Mouse (Mus musculus) midbrain, postnatal 0 days (tissue): ENCODE measurements around the gene Stum. TPM values are rescaled to one million over a fixed set of nuclear protein-coding genes. Genes with fewer than 3 reads are reported as not detected.
A peak's percentile ranks its signal among the peaks of the same experiment; 100 is the strongest.

Source experiments
- ATAC-seq: fragments of 200-750 bp; cut with Nextera tagmentation; 2 replicates; pipeline ENCODE4 v1.8.0; 2017; ENCODE audit warnings: moderate number of reproducible peaks, mild to moderate bottlenecking, moderate TSS enrichment, moderate library complexity; ENCODE audit not compliant: low FRiP score
- DNase-seq: peaks from one replicate; pipeline ENCODE4 v3.0.0-alpha.2; 2015; ENCODE audit warnings: low spot score
- H3K27ac ChIP-seq: fragments of 300-500 bp; sonication (generic); 2 replicates; pipeline ENCODE4 v1.5.1; 2014; ENCODE audit warnings: low read depth, mild to moderate bottlenecking, low read length, mixed read lengths
- H3K27me3 ChIP-seq: fragments of 300-500 bp; sonication (generic); 2 replicates; pipeline ENCODE4 v1.6.1; 2014; ENCODE audit warnings: low read length, control low read depth, mixed read lengths; ENCODE audit not compliant: insufficient read depth
- H3K36me3 ChIP-seq: fragments of 300-500 bp; sonication (generic); 2 replicates; pipeline ENCODE4 v1.6.1; 2014; ENCODE audit warnings: low read length, control low read depth, mixed read lengths; ENCODE audit not compliant: insufficient read depth
- H3K4me1 ChIP-seq: fragments of 300-500 bp; sonication (generic); 2 replicates; pipeline ENCODE4 v1.6.1; 2014; ENCODE audit warnings: mild to moderate bottlenecking, control low read depth, antibody characterized with exemption, low read length, mixed read lengths; ENCODE audit not compliant: insufficient read depth
- H3K4me2 ChIP-seq: fragments of 300-500 bp; sonication (generic); 2 replicates; pipeline ENCODE4 v1.6.1; 2014; ENCODE audit warnings: low read depth, mild to moderate bottlenecking, low read length, mixed read lengths; ENCODE audit not compliant: poor library complexity, severe bottlenecking
- H3K4me3 ChIP-seq: fragments of 300-500 bp; sonication (generic); 2 replicates; pipeline ENCODE4 v1.5.1; 2014; ENCODE audit warnings: low read depth, mild to moderate bottlenecking, low read length, moderate library complexity
- H3K9ac ChIP-seq: fragments of 300-500 bp; sonication (generic); replicated peaks from 2 replicates; pipeline ENCODE4 v1.6.1; 2014; ENCODE audit warnings: mild to moderate bottlenecking, low read length, moderate library complexity, mixed read lengths; ENCODE audit not compliant: poor library complexity, severe bottlenecking
- H3K9me3 ChIP-seq: fragments of 300-500 bp; sonication (generic); 2 replicates; pipeline ENCODE4 v1.6.1; 2016; ENCODE audit warnings: low read length, control low read depth
- CTCF ChIP-seq: IDR thresholded peaks from 2 replicates; pipeline ENCODE4 v1.5.1; 2016; ENCODE audit warnings: antibody characterized with exemption, mild to moderate bottlenecking
- WGBS: fragments of 180-500 bp; shearing (Covaris S2); extraction: QIAGEN DNeasy Blood & Tissue Kit; methylation state at CpG from one replicate; pipeline ENCODE4 v1.1.7; 2014; 5-methylcytosine and 5-hydroxymethylcytosine counted together
- polyA plus RNA-seq: library from polyadenylated mRNA; unstranded; fragments of >200 nt; fragmentation: Nextera tagmentation; extraction: Ambion mirVana; gene quantifications from 2 replicates; pipeline ENCODE4 v1.2.1, GENCODE M21; 2015
- total RNA-seq: library from RNA; depleted of rRNA; stranded (reverse); fragments of >200 nt; gene quantifications from 2 replicates; pipeline ENCODE4 v1.2.3, GENCODE M21; 2014

The Stum gene
- total and polyA plus RNA-seq, 2 experiments from 2014 or later = 17.8 to 86.7 TPM

DNA sequence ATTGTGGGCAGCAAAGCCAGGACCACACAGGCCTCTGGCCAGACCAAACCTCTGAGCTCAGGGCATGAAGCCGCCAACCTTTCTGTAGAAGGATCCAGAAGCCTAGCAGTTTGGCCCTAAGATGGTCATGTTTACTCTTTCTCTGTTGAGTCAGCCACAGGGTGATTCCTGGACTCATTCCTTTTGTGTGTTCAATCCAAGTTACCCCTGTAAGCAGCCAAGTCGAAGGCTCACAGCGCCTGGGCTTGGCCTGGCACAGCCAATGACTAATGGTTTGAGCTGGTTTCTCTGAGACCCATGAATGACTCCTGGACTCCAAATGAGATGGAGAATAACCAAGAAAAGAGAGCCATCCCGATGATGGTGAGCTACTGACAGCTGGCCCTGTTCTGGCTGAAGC is 15.3 kb downstream of the Stum start:
- H3K4me1 ChIP-seq = no peaks in the 10 kb centered on the region
- no peaks in the 10 kb centered on the region for H3K27me3 ChIP-seq
- no peak overlapping the region for H3K4me3 ChIP-seq
- no peak for TF ChIP-seq CTCF
- H3K9ac ChIP-seq = no peak overlapping the region
- H3K27ac ChIP-seq = no peak overlapping the region
- H3K4me2 ChIP-seq = no peak overlapping the region
- no peaks in the 10 kb centered on the region for H3K36me3 ChIP-seq
- no peak for ATAC-seq
- no peaks in the 10 kb centered on the region for H3K9me3 ChIP-seq
- 90% methylated on average over 4 of the region's 4 CpGs for WGBS
- DNase-seq = no peak

DNA sequence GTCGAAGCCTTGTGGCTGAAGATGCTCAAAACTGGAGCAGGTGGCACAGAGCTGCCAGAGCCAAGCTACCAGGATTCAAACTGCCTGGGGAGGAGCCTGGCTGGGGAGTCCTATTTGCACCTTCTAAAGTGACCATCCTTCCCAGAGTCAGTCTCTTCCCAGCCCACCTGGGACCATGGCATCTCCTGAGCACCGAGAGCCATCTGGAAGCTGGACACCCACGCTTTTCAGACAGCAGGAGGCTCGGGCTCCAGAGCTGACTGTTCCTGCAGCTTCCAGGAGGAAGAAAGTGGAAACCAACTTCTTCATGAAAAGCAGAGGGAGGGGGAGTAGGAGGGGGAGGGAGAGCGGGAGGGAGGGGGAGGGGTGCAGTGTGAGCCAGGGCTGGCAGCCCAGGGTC is 17.7 kb downstream of the Stum start:
- H3K36me3 ChIP-seq = no peaks in the 10 kb centered on the region
- DNase-seq (no peak), ATAC-seq (no peak)
- no peak overlapping the region for H3K4me3 ChIP-seq
- no peaks in the 10 kb centered on the region for H3K27me3 ChIP-seq
- peaks cover 5% of the 10 kb centered on the region; the same call in 1 of the 2 replicates for H3K4me1 ChIP-seq
- no peak for TF ChIP-seq CTCF
- H3K27ac ChIP-seq = no peak overlapping the region
- H3K4me2 ChIP-seq = no peak overlapping the region
- H3K9ac ChIP-seq = no peak overlapping the region
- no peaks in the 10 kb centered on the region for H3K9me3 ChIP-seq
- WGBS = 82% methylated on average over 4 of the region's 5 CpGs

- no peak overlapping the region for H3K4me3 ChIP-seq
- WGBS = 67% methylated on average over 5 of the region's 5 CpGs
- no peak for TF ChIP-seq CTCF
Observed at GRCm38 (mm10) chr1:180464357-180464756, 18.9 kb downstream of the Stum start.

DNA sequence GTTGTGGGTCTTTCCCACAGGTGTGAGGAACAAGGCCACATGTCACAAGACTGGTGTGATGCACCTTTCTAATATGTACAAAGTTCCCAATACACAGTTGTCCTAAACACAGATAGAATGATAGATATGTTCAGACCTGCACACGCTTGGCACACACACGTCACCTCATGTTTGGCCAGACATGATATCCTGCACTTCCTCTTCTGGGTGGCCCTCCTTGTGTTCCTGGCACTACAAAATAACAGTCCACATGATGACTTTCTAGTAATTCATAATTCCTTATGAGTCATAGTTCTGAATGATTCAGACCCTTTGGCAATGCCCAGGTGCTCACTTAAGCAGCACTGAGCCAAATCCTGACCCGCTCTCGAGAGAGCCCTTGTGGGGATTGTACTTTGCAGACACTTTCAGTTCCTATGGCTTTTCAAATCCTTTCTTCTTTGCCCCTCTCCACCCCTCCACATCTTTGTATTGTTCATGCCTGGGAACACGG is 20.3 kb downstream of the Stum start:
- Histone ChIP-seq H3K9me3 (no peaks in the 10 kb centered on the region), H3K36me3 (no peaks in the 10 kb centered on the region), H3K27me3 (no peaks in the 10 kb centered on the region), H3K9ac (no peak overlapping the region), H3K4me3 (no peak overlapping the region), H3K4me2 (no peak overlapping the region), H3K27ac (no peak overlapping the region), H3K4me1 (peaks cover 5% of the 10 kb centered on the region; the same call in 1 of the 2 replicates)
- no peak for DNase-seq
- 86% methylated on average over 5 of the region's 5 CpGs for WGBS
- no peak for ATAC-seq
- no peak for TF ChIP-seq CTCF

More at GRCm38 (mm10) chr1:180464357-180464756, 18.9 kb downstream of the Stum start:
- no peak overlapping the region for H3K4me2 ChIP-seq
- H3K27ac ChIP-seq = no peak overlapping the region
- H3K4me1 ChIP-seq = peaks cover 5% of the 10 kb centered on the region; the same call in 1 of the 2 replicates
- no peak overlapping the region for H3K9ac ChIP-seq
- ATAC-seq (no peak), DNase-seq (no peak)
- H3K9me3 ChIP-seq = no peaks in the 10 kb centered on the region
- H3K27me3 ChIP-seq = no peaks in the 10 kb centered on the region
- H3K36me3 ChIP-seq = no peaks in the 10 kb centered on the region

GRCm38 (mm10) chr1:180462396-180462795 is 20.9 kb downstream of the Stum start:
- Histone ChIP-seq H3K9ac (no peak overlapping the region), H3K36me3 (no peaks in the 10 kb centered on the region), H3K4me2 (no peak overlapping the region), H3K9me3 (no peaks in the 10 kb centered on the region), H3K4me3 (no peak overlapping the region), H3K27ac (no peak overlapping the region), H3K27me3 (no peaks in the 10 kb centered on the region), H3K4me1 (peaks cover 5% of the 10 kb centered on the region; the same call in 1 of the 2 replicates)
- ATAC-seq = no peak
- DNase-seq = no peak
- 83% methylated on average over 5 of the region's 5 CpGs for WGBS
- TF ChIP-seq CTCF = no peak

- Histone ChIP-seq H3K27ac (no peak overlapping the region), H3K9me3 (no peaks in the 10 kb centered on the region), H3K36me3 (no peaks in the 10 kb centered on the region), H3K27me3 (no peaks in the 10 kb centered on the region), H3K4me3 (no peak overlapping the region), H3K9ac (no peak overlapping the region), H3K4me1 (peaks cover 5% of the 10 kb centered on the region; the same call in 1 of the 2 replicates), H3K4me2 (no peak overlapping the region; the same call in 1 of the 2 replicates)
- peak; percentile 50 for DNase-seq
- no peak for TF ChIP-seq CTCF
- WGBS = 26% methylated on average over 5 of the region's 5 CpGs
- ATAC-seq = no peak
Observed at GRCm38 (mm10) chr1:180460721-180461120, 22.6 kb downstream of the Stum start.
